Mouse (Mus musculus) MEL (cell line): ENCODE measurements around the gene Wdr59.

Experiments
- CTCF ChIP-seq, 3 experiments: IDR thresholded peaks in 2 of 3; conservative IDR thresholded peaks in 1 of 3; 2 replicates each; pipeline ENCODE4 v1.5.1; 2011 to 2012; ENCODE audit warnings: low read length in 3 of 3, low read depth in 2 of 3, mild to moderate bottlenecking in 2 of 3, improper control_type of control experiment in 1 of 3, inconsistent platforms in 1 of 3, mixed read lengths in 1 of 3, moderate library complexity in 1 of 3; ENCODE audit not compliant: control insufficient read depth in 1 of 3, insufficient read depth in 1 of 3, poor library complexity in 1 of 3, severe bottlenecking in 1 of 3
- E2F4 ChIP-seq: IDR thresholded peaks from 2 replicates; pipeline ENCODE4 v1.6.1; 2011; ENCODE audit warnings: low read depth, low read length, improper control_type of control experiment, borderline replicate concordance
- EP300 ChIP-seq, 2 experiments: IDR thresholded peaks; 2 replicates each; pipeline ENCODE4 v1.6.1; 2011; ENCODE audit warnings: improper control_type of control experiment in 2 of 2, low read length in 2 of 2, low read depth in 1 of 2, mild to moderate bottlenecking in 1 of 2
- GABPA ChIP-seq: IDR thresholded peaks from 2 replicates; pipeline ENCODE4 v1.6.1; 2012; ENCODE audit warnings: low read depth, mild to moderate bottlenecking, inconsistent platforms, low read length, improper control_type of control experiment, moderate library complexity
- HCFC1 ChIP-seq: IDR thresholded peaks from 2 replicates; pipeline ENCODE4 v1.6.1; 2012; ENCODE audit warnings: low read depth, mild to moderate bottlenecking, inconsistent platforms, low read length, improper control_type of control experiment, moderate library complexity
- KAT2A ChIP-seq: conservative IDR thresholded peaks from 2 replicates; pipeline ENCODE4 v1.6.1; 2012; ENCODE audit warnings: low read depth, low read length, improper control_type of control experiment, inconsistent platforms
- MAZ ChIP-seq: IDR thresholded peaks from 2 replicates; pipeline ENCODE4 v1.6.1; 2012; ENCODE audit warnings: low read depth, mild to moderate bottlenecking, inconsistent platforms, low read length, improper control_type of control experiment
- POLR2A ChIP-seq, 2 experiments: IDR thresholded peaks; 2 replicates each; pipeline ENCODE4 v1.6.1; 2011 to 2012; ENCODE audit warnings: low read length in 2 of 2, mild to moderate bottlenecking in 2 of 2, control low read depth in 1 of 2, improper control_type of control experiment in 1 of 2, low read depth in 1 of 2, moderate library complexity in 1 of 2; ENCODE audit not compliant: control insufficient read depth in 1 of 2, insufficient read depth in 1 of 2, poor library complexity in 1 of 2
- POLR2AphosphoS5 ChIP-seq: IDR thresholded peaks from 2 replicates; pipeline ENCODE4 v1.6.1; 2012; ENCODE audit warnings: low read depth, borderline replicate concordance, mild to moderate bottlenecking, inconsistent platforms, low read length, moderate library complexity, mixed read lengths
- SIN3A ChIP-seq: IDR thresholded peaks from 2 replicates; pipeline ENCODE4 v1.6.1; 2012; ENCODE audit warnings: low read length, improper control_type of control experiment, inconsistent platforms
- ZC3H11A ChIP-seq: IDR thresholded peaks from 2 replicates; pipeline ENCODE4 v1.6.1; 2012; ENCODE audit warnings: low read depth, mild to moderate bottlenecking, inconsistent platforms, low read length, improper control_type of control experiment

- no peak for TF ChIP-seq HCFC1
- no peak for TF ChIP-seq MAZ
- no peak for TF ChIP-seq GABPA
- TF ChIP-seq SIN3A, result no peak
- no peak for TF ChIP-seq KAT2A
- TF ChIP-seq POLR2AphosphoS5, result no peak
- no peak for TF ChIP-seq CTCF (IDR thresholded peaks at IDR 0.05 in 2 of 3, conservative IDR thresholded peaks at IDR 0.05 in 1 of 3; ENCODE audit: control insufficient read depth in 1 of 3, insufficient read depth in 1 of 3, low read depth in 2 of 3, low read length in 3 of 3, poor library complexity in 1 of 3, severe bottlenecking in 1 of 3)
- TF ChIP-seq POLR2A (IDR thresholded peaks at IDR 0.05; ENCODE audit: control insufficient read depth in 1 of 2, insufficient read depth in 1 of 2, low read depth in 1 of 2, low read length in 2 of 2, poor library complexity in 1 of 2), result no peak
- no peak for TF ChIP-seq E2F4
- no peak for TF ChIP-seq EP300 (IDR thresholded peaks at IDR 0.05; ENCODE audit: low read depth in 1 of 2, low read length in 2 of 2)
- TF ChIP-seq ZC3H11A, result no peak
These were observed 97.2 kb downstream of the Wdr59 start for GRCm38 (mm10) chr8:111424646-111425045.
